Mouse (Mus musculus) spleen, postnatal 14 days (tissue): ENCODE results near the gene Tspoap1.

Experiments
- DNase-seq, 2 experiments: peaks; one replicate each; pipeline ENCODE4 v3.0.0; 2021 to 2022; ENCODE audit warnings: low spot score in 2 of 2

Gene Tspoap1

DNA sequence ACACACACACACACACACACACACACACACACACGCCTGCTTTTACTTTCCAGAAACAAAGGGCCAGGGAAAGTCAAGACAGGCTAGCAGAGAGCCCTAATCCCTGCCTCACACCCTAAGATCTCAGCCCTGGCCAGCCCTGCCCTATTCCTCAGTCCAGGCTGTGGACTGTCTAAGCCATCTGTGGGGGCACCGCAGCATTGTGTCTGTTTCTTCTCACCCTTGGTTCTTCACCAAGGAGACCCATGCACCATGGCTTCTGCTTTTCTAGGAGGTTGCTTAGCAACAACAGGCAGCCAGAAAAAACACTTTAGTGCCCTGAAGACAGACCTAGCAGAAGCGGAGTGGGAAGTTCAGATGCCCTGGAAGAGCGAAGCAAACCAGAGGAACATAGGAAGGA, 51.1 kb downstream of the Tspoap1 start:
- no peak for DNase-seq

DNA sequence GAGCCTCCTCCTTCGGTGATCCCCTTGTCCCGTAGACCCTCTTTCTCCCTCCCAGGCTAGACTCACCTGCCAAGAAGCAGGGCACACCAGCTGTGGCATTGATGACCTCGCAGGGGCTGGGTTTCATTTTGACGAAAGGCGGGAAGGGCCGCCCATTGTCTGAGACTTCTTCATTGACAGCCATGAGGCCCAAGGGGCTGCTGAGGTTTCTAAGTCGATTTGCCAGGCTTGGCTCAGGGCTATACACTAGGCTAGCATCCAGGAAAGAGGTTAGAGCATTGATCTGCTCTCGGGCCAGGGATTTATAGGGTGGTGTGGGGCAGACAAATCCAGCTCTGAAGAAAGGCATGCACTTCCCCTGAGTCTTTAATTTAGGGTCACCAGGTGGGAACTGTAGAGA, 54.5 kb downstream of the Tspoap1 start:
- no peak for DNase-seq

DNA sequence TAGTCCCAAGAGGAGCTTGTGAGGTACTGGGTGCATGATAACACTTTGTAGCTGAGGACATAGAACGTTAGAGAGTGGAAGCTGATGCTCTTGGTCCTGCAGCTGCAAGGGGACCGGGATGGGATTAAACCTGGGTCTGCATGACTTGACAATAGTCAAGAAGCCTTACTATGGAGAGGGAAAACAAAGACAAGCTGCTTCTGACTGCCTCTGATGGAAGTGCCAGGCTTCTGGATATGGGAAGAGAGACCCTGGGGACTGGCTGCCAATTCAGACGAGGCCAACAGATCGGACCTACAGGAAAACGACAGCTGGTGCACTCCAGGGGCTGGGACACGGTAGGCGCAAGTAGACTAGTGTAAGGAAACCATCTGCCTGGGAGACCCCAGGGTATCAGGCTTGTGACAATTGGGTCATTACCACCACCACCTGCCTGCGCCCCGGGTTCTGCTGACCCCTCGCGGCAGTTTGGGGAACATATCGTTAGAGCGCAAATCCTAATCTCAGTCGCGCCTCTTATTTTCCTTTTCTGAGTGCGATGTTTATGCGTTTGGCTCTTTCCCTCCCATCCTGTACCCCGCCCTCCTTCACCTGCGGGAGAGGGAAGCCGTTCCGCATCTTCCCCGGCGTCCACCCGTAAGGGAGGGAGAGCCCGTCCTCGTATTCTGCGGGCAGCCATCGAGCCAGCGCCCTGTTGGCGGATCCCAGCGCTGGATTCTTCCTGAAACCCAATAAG, 56.5 kb downstream of the Tspoap1 start:
- DNase-seq: peak in 1 of 2 experiments; percentile 21

DNA sequence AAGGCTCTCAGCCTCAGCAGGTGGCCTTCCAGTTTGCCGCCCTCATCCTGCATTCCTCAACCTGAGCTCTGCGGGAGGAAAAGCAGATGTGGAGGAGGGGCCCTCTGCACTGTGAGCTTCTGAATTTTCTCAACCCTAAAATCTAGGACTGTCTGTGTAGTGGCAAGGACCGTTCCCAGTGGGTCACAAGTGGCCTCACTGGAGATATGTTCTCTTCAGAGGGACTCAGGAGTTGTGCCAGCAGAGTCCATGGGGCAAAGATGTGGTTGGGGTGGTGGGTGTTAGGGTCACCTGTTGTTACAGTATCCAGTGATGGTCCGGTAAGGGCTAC, 57.1 kb downstream of the Tspoap1 start:
- DNase-seq: no peak

DNA sequence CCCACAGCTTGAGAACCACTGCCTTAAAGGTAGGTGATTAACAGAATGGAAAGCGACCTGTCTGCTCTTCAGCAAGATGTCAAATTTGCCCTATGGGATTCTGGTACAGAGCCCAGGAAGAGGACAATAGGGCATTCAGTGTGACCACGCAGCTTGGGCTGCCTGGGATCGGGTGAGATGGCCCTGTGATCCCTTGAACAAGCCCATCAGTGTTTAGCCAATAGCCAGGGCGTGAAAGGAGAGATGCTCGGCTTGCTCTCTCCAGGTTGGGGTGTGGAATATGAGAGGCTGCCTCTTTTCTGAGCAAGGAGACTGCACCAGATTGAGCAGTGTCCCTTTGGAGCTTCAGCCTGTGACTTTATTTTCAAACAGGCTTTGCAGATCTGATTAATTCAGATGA, 61.2 kb downstream of the Tspoap1 start:
- DNase-seq: no peak

DNA sequence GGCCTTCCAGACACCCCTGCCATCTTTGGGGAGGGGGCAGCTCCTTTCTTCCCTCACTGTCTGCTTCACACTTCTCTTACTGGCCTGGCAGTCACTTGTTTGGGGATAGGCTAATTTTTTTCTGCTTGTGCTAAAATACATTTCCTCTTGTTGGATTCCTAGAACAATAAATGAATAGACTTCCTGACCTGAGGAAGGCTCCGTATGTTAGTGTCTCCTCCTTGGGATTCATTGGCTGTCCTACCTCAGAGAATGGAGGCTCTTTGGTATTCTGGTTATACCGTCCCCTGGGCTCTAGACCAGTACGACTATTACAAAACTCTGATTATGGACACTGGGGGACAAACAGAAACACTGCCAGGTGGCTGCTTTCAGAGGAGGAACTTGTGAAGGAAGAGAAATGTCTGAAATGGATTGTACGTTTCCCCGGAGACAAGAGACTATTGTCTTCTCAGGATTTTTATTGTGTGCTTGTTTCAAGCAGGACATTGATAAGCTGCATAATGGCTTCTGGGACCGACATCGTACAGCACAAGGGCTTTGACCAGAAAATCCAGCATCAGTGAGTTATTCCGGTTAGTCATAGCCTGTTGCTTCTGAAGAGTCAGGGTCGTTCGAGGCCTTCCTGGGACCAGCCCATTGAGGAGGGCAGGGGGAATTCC, 68.0 kb downstream of the Tspoap1 start, which contains the start of gene Lpo:
Gene Lpo, minus strand, starts transcription at position 51 of the 662 bp plus-strand sequence.
- no peak for DNase-seq
